10 mouse cellular contexts compared by ENCODE assay signal in genomic region chr4:136199562-136200292, GRCm38 (mm10). TPM values are rescaled to one million over a fixed set of nuclear protein-coding genes. Genes with fewer than 3 reads are reported as not detected.
DNase-seq lines count a peak whose midpoint lies in the region; ATAC-seq and TF ChIP-seq lines count a peak whose summit lies in the region.
"Had no signal": no experiment of that assay in that cellular context is flagged by ENCODE, and none has a peak within 500 bp of the region (broad histone marks: within the 10 kb centered on the region; RNA-seq: fewer than 3 reads in every experiment).

No protein-coding gene starts in this region.

- peak; percentile 77 for DNase-seq in hindbrain, embryonic 11.5 days (ENCODE audit: low spot score)
- peak; percentile 82 for DNase-seq in 3T3-L1 (ENCODE audit: low read depth, low spot score)
- no peak for DNase-seq in CH12.LX (ENCODE audit: extremely low read depth)
- DNase-seq in cerebellum, postnatal 25 days = peak; percentile 34 to 62
- DNase-seq in kidney, postnatal 0 days (ENCODE audit: low spot score) = peak; percentile 84
- peak; percentile 84 for DNase-seq in naive thymus-derived CD4-positive, alpha-beta T cell, adult 2 months (ENCODE audit: low read depth)
- DNase-seq in frontal cortex, postnatal 25 days (ENCODE audit: low spot score in 2 of 2) = no peak

- TF ChIP-seq RAD21 in CH12.LX (IDR thresholded peaks at IDR 0.05; ENCODE audit: low read depth, low read length) = peak; percentile 79

- TF ChIP-seq CTCF in CH12.LX (conservative IDR thresholded peaks at IDR 0.05 in 1 of 2, IDR thresholded peaks at IDR 0.05 in 1 of 2; ENCODE audit: low read depth in 2 of 2, low read length in 2 of 2) = peak; percentile 64 to 90
- TF ChIP-seq CTCF in kidney, postnatal 0 days (IDR thresholded peaks at IDR 0.05; ENCODE audit: low read depth) = peak; percentile 94

- in situ Hi-C loops in CH12.LX (cut with MboI; ENCODE audit: low pct_ligation_motif_present, low pct_unique_long_range_greater_than_20kb, low sequenced_read_pairs) = loop anchor here (5.0 kb wide), 1 partner anchor 37 kb away; no protein-coding TSS in a partner anchor

- H3K27ac ChIP-seq in hindbrain, embryonic 11.5 days (ENCODE audit: low read depth, low read length) = no peak overlapping the region
- H3K27ac ChIP-seq in hindbrain, embryonic 13.5 days = no peak overlapping the region
- no peak overlapping the region for H3K27ac ChIP-seq in CH12.LX (ENCODE audit: insufficient read depth, low read depth)
- H3K27ac ChIP-seq in kidney, postnatal 0 days = no peak overlapping the region
- H3K27ac ChIP-seq: embryonic facial prominence, embryonic 15.5 days; limb, embryonic 15.5 days had no signal

- H3K9me3 ChIP-seq in hindbrain, embryonic 11.5 days (ENCODE audit: control insufficient read depth, low read length) = no peaks in the 10 kb centered on the region
- no peaks in the 10 kb centered on the region for H3K9me3 ChIP-seq in hindbrain, embryonic 13.5 days
- H3K9me3 ChIP-seq in CH12.LX (replicated peaks; ENCODE audit: low read length) = no peaks in the 10 kb centered on the region
- no peaks in the 10 kb centered on the region for H3K9me3 ChIP-seq in kidney, postnatal 0 days (replicated peaks; ENCODE audit: low read length)
- H3K9me3 ChIP-seq: embryonic facial prominence, embryonic 15.5 days; limb, embryonic 15.5 days had no signal

- H3K9ac ChIP-seq in hindbrain, embryonic 11.5 days (ENCODE audit: low read depth, low read length) = no peak overlapping the region
- H3K9ac ChIP-seq in hindbrain, embryonic 13.5 days = no peak overlapping the region
- no peak overlapping the region for H3K9ac ChIP-seq in CH12.LX (ENCODE audit: insufficient read depth, low read depth)
- no peak overlapping the region for H3K9ac ChIP-seq in kidney, postnatal 0 days (ENCODE audit: low read depth, low read length)
- H3K9ac ChIP-seq: embryonic facial prominence, embryonic 15.5 days; limb, embryonic 15.5 days had no signal

- H3K4me1 ChIP-seq in hindbrain, embryonic 11.5 days (replicated peaks; ENCODE audit: control insufficient read depth, insufficient read depth, low read length) = no peaks in the 10 kb centered on the region
- H3K4me1 ChIP-seq in hindbrain, embryonic 13.5 days (replicated peaks) = no peaks in the 10 kb centered on the region
- H3K4me1 ChIP-seq in CH12.LX (ENCODE audit: control insufficient read depth in 1 of 2, insufficient read depth in 2 of 2) = no peaks in the 10 kb centered on the region
- H3K4me1 ChIP-seq in kidney, postnatal 0 days (replicated peaks; ENCODE audit: insufficient read depth, low read length) = no peaks in the 10 kb centered on the region
- H3K4me1 ChIP-seq: limb, embryonic 15.5 days had no signal

- no peaks in the 10 kb centered on the region for H3K27me3 ChIP-seq in hindbrain, embryonic 11.5 days (ENCODE audit: control insufficient read depth, insufficient read depth, low read length)
- 0 out of 2 replicates have a peak, but pooled peaks cover 5% of the 10 kb centered on the region for H3K27me3 ChIP-seq in hindbrain, embryonic 13.5 days
- H3K27me3 ChIP-seq in CH12.LX (replicated peaks) = peaks cover 23% of the 10 kb centered on the region
- H3K27me3 ChIP-seq in kidney, postnatal 0 days (ENCODE audit: insufficient read depth, low read length) = no peaks in the 10 kb centered on the region
- H3K27me3 ChIP-seq: embryonic facial prominence, embryonic 15.5 days had no signal

- H3K79me2 ChIP-seq in CH12.LX (replicated peaks; ENCODE audit: control insufficient read depth, extremely low read depth, insufficient read depth, poor library complexity, severe bottlenecking) = no peaks in the 10 kb centered on the region

- H3K36me3 ChIP-seq in hindbrain, embryonic 11.5 days (ENCODE audit: control insufficient read depth, insufficient read depth, low read length) = no peaks in the 10 kb centered on the region
- no peaks in the 10 kb centered on the region for H3K36me3 ChIP-seq in hindbrain, embryonic 13.5 days
- H3K36me3 ChIP-seq in CH12.LX (replicated peaks in 1 of 2; ENCODE audit: control insufficient read depth in 1 of 2, insufficient read depth in 1 of 2, low read length in 1 of 2) = peaks cover 0 to 2% of the 10 kb centered on the region in 2 experiments
- no peaks in the 10 kb centered on the region for H3K36me3 ChIP-seq in kidney, postnatal 0 days (ENCODE audit: insufficient read depth, low read length)
- H3K36me3 ChIP-seq: embryonic facial prominence, embryonic 15.5 days; limb, embryonic 15.5 days had no signal

- no peak overlapping the region for H3K4me2 ChIP-seq in hindbrain, embryonic 11.5 days (replicated peaks; ENCODE audit: low read depth, low read length)
- no peak overlapping the region for H3K4me2 ChIP-seq in hindbrain, embryonic 13.5 days
- H3K4me2 ChIP-seq in CH12.LX (ENCODE audit: insufficient read depth, low read depth, poor library complexity, severe bottlenecking) = no peak overlapping the region
- no peak overlapping the region for H3K4me2 ChIP-seq in kidney, postnatal 0 days (ENCODE audit: low read length)
- H3K4me2 ChIP-seq: embryonic facial prominence, embryonic 15.5 days; limb, embryonic 15.5 days had no signal

- ATAC-seq in hindbrain, embryonic 11.5 days (ENCODE audit: low FRiP score) = no peak
- no peak for ATAC-seq in hindbrain, embryonic 13.5 days (ENCODE audit: low FRiP score)
- no peak for ATAC-seq in kidney, postnatal 0 days (replicated peaks; ENCODE audit: low FRiP score, low read depth)

- no peak overlapping the region for H3K4me3 ChIP-seq in hindbrain, embryonic 11.5 days (ENCODE audit: low read depth, low read length)
- H3K4me3 ChIP-seq in hindbrain, embryonic 13.5 days = no peak overlapping the region
- H3K4me3 ChIP-seq in CH12.LX (replicated peaks in 1 of 3; ENCODE audit: low read depth in 2 of 3, low read length in 2 of 3, poor library complexity in 1 of 3) = no peak overlapping the region
- no peak overlapping the region for H3K4me3 ChIP-seq in kidney, postnatal 0 days (replicated peaks; ENCODE audit: low read depth, low read length)
- H3K4me3 ChIP-seq: embryonic facial prominence, embryonic 15.5 days; limb, embryonic 15.5 days had no signal

- 32% methylated on average over 9 of the region's 9 CpGs for WGBS in hindbrain, embryonic 11.5 days
- WGBS in hindbrain, embryonic 13.5 days = 36% methylated on average over 9 of the region's 9 CpGs
- 29% methylated on average over 9 of the region's 9 CpGs for WGBS in kidney, postnatal 0 days

- no peak for TF ChIP-seq EP300 in CH12.LX (IDR thresholded peaks at IDR 0.05; ENCODE audit: low read length)

- dilution Hi-C loops in CH12.LX (cut with MboI; ENCODE audit: extremely low pct_ligation_motif_present, extremely low pct_unique_long_range_greater_than_20kb, low sequenced_read_pairs) = no loop called here

- TF ChIP-seq POLR2A in CH12.LX (IDR thresholded peaks at IDR 0.05; ENCODE audit: low read depth, low read length) = no peak

TF ChIP-seq in CH12.LX, 34 proteins besides CTCF, POLR2A, EP300 and RAD21 (continues in another document):
- TF ChIP-seq MEF2A (IDR thresholded peaks at IDR 0.05; ENCODE audit: borderline replicate concordance, low read depth, low read length) (no peak), ZNF384 (IDR thresholded peaks at IDR 0.05; ENCODE audit: low read depth, low read length) (peak; percentile 30; the same call in 1 of the 2 replicates), IRF4 (IDR thresholded peaks at IDR 0.05; ENCODE audit: low read depth, low read length) (0 out of 2 replicates have a peak, but pooled peaks have one; percentile 12), MAFK (IDR thresholded peaks at IDR 0.05; ENCODE audit: insufficient replicate concordance, low read length) (no peak), MAZ (IDR thresholded peaks at IDR 0.05; ENCODE audit: low read depth, low read length) (0 out of 2 replicates have a peak, but pooled peaks have one; percentile 37), E2F4 (IDR thresholded peaks at IDR 0.05; ENCODE audit: insufficient replicate concordance, low read depth, low read length) (no peak), MAX (IDR thresholded peaks at IDR 0.05; ENCODE audit: low read length) (no peak), KAT2A (IDR thresholded peaks at IDR 0.05; ENCODE audit: insufficient replicate concordance, low read length) (no peak), ZMIZ1 (IDR thresholded peaks at IDR 0.05; ENCODE audit: low read depth, low read length) (no peak), ZC3H11A (IDR thresholded peaks at IDR 0.05; ENCODE audit: low read depth, low read length) (peak; percentile 83), NRF1 (IDR thresholded peaks at IDR 0.05; ENCODE audit: low read depth, low read length) (peak; percentile 54)

RNA-seq across cellular contexts. Expression of gene Asap3, which starts 6.4 kb away (rescaled TPM):
- polyA plus RNA-seq in hindbrain, embryonic 11.5 days (2014; fragmentation: Nextera tagmentation; extraction: Ambion mirVana) = 2.5 and 3.3 TPM in 2 replicates
- 5.8 and 6.3 TPM in 2 replicates for polyA plus RNA-seq in hindbrain, embryonic 13.5 days (2015; fragmentation: Nextera tagmentation; extraction: Ambion mirVana)
- 0.08 TPM in 2 replicates for total RNA-seq in CH12.LX (2012; rRNA removed)
- total RNA-seq in CH12.LX (2014; rRNA removed) = not detected in 2 replicates
- polyA plus RNA-seq in CH12.LX (2012; ENCODE audit: insufficient read length, low read depth) = 0.07 TPM in 1 of 2 replicates, not detected in the other
- polyA plus RNA-seq in kidney, postnatal 0 days (2015; fragmentation: Nextera tagmentation; extraction: Ambion mirVana) = 2.7 and 3.0 TPM in 2 replicates

RNA-seq across cellular contexts. Expression of gene E2f2, which starts 27.5 kb away (rescaled TPM):
- polyA plus RNA-seq in hindbrain, embryonic 11.5 days (2014; fragmentation: Nextera tagmentation; extraction: Ambion mirVana) = 5.5 and 6.2 TPM in 2 replicates
- 2.7 and 3.2 TPM in 2 replicates for polyA plus RNA-seq in hindbrain, embryonic 13.5 days (2015; fragmentation: Nextera tagmentation; extraction: Ambion mirVana)
- total RNA-seq in CH12.LX (2012; rRNA removed) (7.2 and 7.6 TPM in 2 replicates), CH12.LX (2014; rRNA removed) (4.4 and 4.9 TPM in 2 replicates)
- polyA plus RNA-seq in CH12.LX (2012; ENCODE audit: insufficient read length, low read depth) = 3.9 and 6.1 TPM in 2 replicates
- 3.2 and 3.8 TPM in 2 replicates for polyA plus RNA-seq in kidney, postnatal 0 days (2015; fragmentation: Nextera tagmentation; extraction: Ambion mirVana)

RNA-seq across cellular contexts. Expression of gene Tcea3, which starts 47.8 kb away (rescaled TPM):
- 3.1 and 5.2 TPM in 2 replicates for polyA plus RNA-seq in hindbrain, embryonic 11.5 days (2014; fragmentation: Nextera tagmentation; extraction: Ambion mirVana)
- polyA plus RNA-seq in hindbrain, embryonic 13.5 days (2015; fragmentation: Nextera tagmentation; extraction: Ambion mirVana) = 2.2 and 2.4 TPM in 2 replicates
- not detected in 2 replicates for total RNA-seq in CH12.LX (2012; rRNA removed)
- total RNA-seq in CH12.LX (2014; rRNA removed) = not detected in 2 replicates
- polyA plus RNA-seq in CH12.LX (2012; ENCODE audit: insufficient read length, low read depth) = not detected in 2 replicates
- 11.2 and 12.3 TPM in 2 replicates for polyA plus RNA-seq in kidney, postnatal 0 days (2015; fragmentation: Nextera tagmentation; extraction: Ambion mirVana)

RNA-seq across cellular contexts. Expression of gene Id3, which starts 56.4 kb away (rescaled TPM):
- polyA plus RNA-seq in hindbrain, embryonic 11.5 days (2014; fragmentation: Nextera tagmentation; extraction: Ambion mirVana) = 453 and 482 TPM in 2 replicates
- polyA plus RNA-seq in hindbrain, embryonic 13.5 days (2015; fragmentation: Nextera tagmentation; extraction: Ambion mirVana) = 234 and 269 TPM in 2 replicates
- total RNA-seq in CH12.LX (2012; rRNA removed) = 41.1 and 85.5 TPM in 2 replicates
- total RNA-seq in CH12.LX (2014; rRNA removed) = 96.0 and 116 TPM in 2 replicates
- 17.6 and 18.3 TPM in 2 replicates for polyA plus RNA-seq in CH12.LX (2012; ENCODE audit: insufficient read length, low read depth)
- polyA plus RNA-seq in kidney, postnatal 0 days (2015; fragmentation: Nextera tagmentation; extraction: Ambion mirVana) = 764 and 829 TPM in 2 replicates

Comparison
In these comparisons a context has a peak if more than half of its experiments do, and no peak if none do; other contexts are left out.
1. DNase-seq: peak in hindbrain, embryonic 11.5 days (single experiment), 3T3-L1 (single experiment), cerebellum, postnatal 25 days (2 of 2), kidney, postnatal 0 days (single experiment) and naive thymus-derived CD4-positive, alpha-beta T cell, adult 2 months (single experiment); none in CH12.LX (single experiment) and frontal cortex, postnatal 25 days (0 of 2).